Mouse (Mus musculus): ENCODE measurements at regions not wholly inside any gene's neighbourhood (a gene's known extent, or its start where the extent isn't known, plus 50 kb on each side); places are given as distances from the start of the nearest gene placed in this dataset.

DNA sequence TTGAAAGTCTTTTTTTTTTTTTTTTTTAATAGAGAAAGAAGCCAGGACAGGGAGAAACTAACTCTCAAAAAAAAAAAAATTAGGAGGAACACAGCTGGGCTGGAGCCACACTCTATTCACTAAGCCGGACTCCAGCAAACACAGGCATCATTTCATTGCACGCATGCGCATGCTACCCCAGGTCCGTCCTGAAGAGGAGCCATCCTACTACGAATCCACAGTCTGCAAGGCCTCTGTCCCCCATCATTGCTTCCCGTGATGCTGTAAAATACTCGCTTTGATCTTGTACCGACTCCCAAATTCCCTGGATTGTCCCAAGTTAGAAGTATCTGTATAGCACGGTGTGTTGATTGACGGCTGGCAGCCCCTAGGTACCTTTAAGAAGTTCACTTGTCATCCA lies 351.7 kb downstream of the Zfp536 start:
- Histone ChIP-seq H3K27ac (ENCODE audit: insufficient read depth, low read depth, low read length, poor library complexity, severe bottlenecking) (no peak overlapping the region), H3K4me1 (ENCODE audit: control insufficient read depth in 2 of 2, insufficient read depth in 2 of 2, low read length in 2 of 2, poor library complexity in 1 of 2) (no peaks in the 10 kb centered on the region), H3K9ac (ENCODE audit: insufficient read depth, low read depth, low read length, poor library complexity, severe bottlenecking) (no peak overlapping the region), H3K4me3 (ENCODE audit: insufficient read depth in 1 of 2, low read depth in 1 of 2, low read length in 2 of 2, poor library complexity in 1 of 2, severe bottlenecking in 1 of 2) (no peak overlapping the region), H3K36me3 (ENCODE audit: control insufficient read depth, insufficient read depth, low read length, poor library complexity, severe bottlenecking) (no peaks in the 10 kb centered on the region), H3K9me3 (ENCODE audit: control insufficient read depth, insufficient read depth, low read depth, low read length) (no peaks in the 10 kb centered on the region)
- in situ Hi-C loops (cut with MboI; ENCODE audit: low sequenced_read_pairs in 2 of 2, unreplicated experiment in 2 of 2), result no loop called here
- DNase-seq (ENCODE audit: low read depth, low spot score), result no peak
- TF ChIP-seq ZC3H11A (IDR thresholded peaks at IDR 0.05; ENCODE audit: borderline replicate concordance, low read depth, low read length), result no peak
- TF ChIP-seq ZNF384 (IDR thresholded peaks at IDR 0.05; ENCODE audit: low read depth, low read length), result no peak
- no peak for TF ChIP-seq HCFC1 (IDR thresholded peaks at IDR 0.05; ENCODE audit: borderline replicate concordance, insufficient read depth, low read length)
- no peak for TF ChIP-seq CHD2 (IDR thresholded peaks at IDR 0.05; ENCODE audit: low read depth, low read length)
- no peak for TF ChIP-seq MAFK (IDR thresholded peaks at IDR 0.05; ENCODE audit: insufficient read depth, low read depth, low read length)
